Mouse (Mus musculus): ENCODE data around the gene Tmigd1. TPM values are rescaled to one million over a fixed set of nuclear protein-coding genes. Genes with fewer than 3 reads are reported as not detected.

Tmigd1 gene
- polyA plus RNA-seq, 1 experiment from 2014 or later: not detected

- 72% methylated on average over 6 of the region's 6 CpGs for WGBS
- no peaks in the 10 kb centered on the region for H3K9me3 ChIP-seq (ENCODE audit: control insufficient read depth, low read length)
- no peak overlapping the region for H3K4me3 ChIP-seq (ENCODE audit: low read length)
- no peaks in the 10 kb centered on the region for H3K27me3 ChIP-seq (replicated peaks; ENCODE audit: control insufficient read depth, insufficient read depth, low read length)
- no peak overlapping the region for H3K27ac ChIP-seq (ENCODE audit: low read depth, low read length)
- no peak for ATAC-seq
- no peak overlapping the region for H3K4me2 ChIP-seq (ENCODE audit: low read length)
- H3K36me3 ChIP-seq (ENCODE audit: control insufficient read depth, insufficient read depth, low read length): no peaks in the 10 kb centered on the region
- H3K4me1 ChIP-seq (ENCODE audit: control insufficient read depth, insufficient read depth, low read depth, low read length): no peaks in the 10 kb centered on the region
- H3K9ac ChIP-seq (ENCODE audit: low read depth, low read length): no peak overlapping the region
Measured at GRCm38 (mm10) chr11:76896360-76896759, 5.6 kb upstream of the Tmigd1 start.

GRCm38 (mm10) chr11:76897126-76897525 is 4.8 kb upstream of the Tmigd1 start:
- Histone ChIP-seq H3K9ac (ENCODE audit: low read depth, low read length) (no peak overlapping the region), H3K4me2 (ENCODE audit: low read length) (no peak overlapping the region), H3K9me3 (ENCODE audit: control insufficient read depth, low read length) (no peaks in the 10 kb centered on the region), H3K27ac (ENCODE audit: low read depth, low read length) (no peak overlapping the region), H3K27me3 (replicated peaks; ENCODE audit: control insufficient read depth, insufficient read depth, low read length) (no peaks in the 10 kb centered on the region), H3K4me3 (ENCODE audit: low read length) (no peak overlapping the region), H3K4me1 (ENCODE audit: control insufficient read depth, insufficient read depth, low read depth, low read length) (no peaks in the 10 kb centered on the region), H3K36me3 (ENCODE audit: control insufficient read depth, insufficient read depth, low read length) (no peaks in the 10 kb centered on the region)
- no peak for ATAC-seq
- 73% methylated on average over 1 of the region's 1 CpGs for WGBS

DNA sequence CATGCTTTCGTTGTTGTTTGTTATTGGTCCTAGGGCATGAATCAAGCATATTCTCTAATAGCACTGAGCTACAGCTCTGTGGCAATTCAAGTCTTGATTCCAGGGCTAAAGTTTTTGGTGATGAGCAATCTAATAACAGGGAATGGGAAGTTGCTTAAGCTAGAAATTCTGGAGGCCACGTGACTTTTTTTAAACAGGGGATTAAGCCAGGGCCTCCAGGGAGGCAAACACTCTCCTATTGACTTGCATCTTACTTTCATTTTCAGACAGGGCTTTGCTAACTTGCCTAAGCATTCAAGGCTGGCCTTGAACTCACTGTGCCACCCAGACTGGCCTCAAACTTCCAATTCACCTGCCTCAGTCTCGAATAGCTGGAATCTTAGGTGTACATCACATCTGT is 4.1 kb upstream of the Tmigd1 start:
- 53% methylated on average over 3 of the region's 3 CpGs for WGBS
- H3K9me3 ChIP-seq (ENCODE audit: control insufficient read depth, low read length): no peaks in the 10 kb centered on the region
- no peak overlapping the region for H3K9ac ChIP-seq (ENCODE audit: low read depth, low read length)
- no peak for ATAC-seq
- no peaks in the 10 kb centered on the region for H3K27me3 ChIP-seq (replicated peaks; ENCODE audit: control insufficient read depth, insufficient read depth, low read length)
- H3K4me2 ChIP-seq (ENCODE audit: low read length): no peak overlapping the region
- H3K4me3 ChIP-seq (ENCODE audit: low read length): no peak overlapping the region
- no peaks in the 10 kb centered on the region for H3K36me3 ChIP-seq (ENCODE audit: control insufficient read depth, insufficient read depth, low read length)
- H3K4me1 ChIP-seq (ENCODE audit: control insufficient read depth, insufficient read depth, low read depth, low read length): no peaks in the 10 kb centered on the region
- no peak overlapping the region for H3K27ac ChIP-seq (ENCODE audit: low read depth, low read length)

DNA sequence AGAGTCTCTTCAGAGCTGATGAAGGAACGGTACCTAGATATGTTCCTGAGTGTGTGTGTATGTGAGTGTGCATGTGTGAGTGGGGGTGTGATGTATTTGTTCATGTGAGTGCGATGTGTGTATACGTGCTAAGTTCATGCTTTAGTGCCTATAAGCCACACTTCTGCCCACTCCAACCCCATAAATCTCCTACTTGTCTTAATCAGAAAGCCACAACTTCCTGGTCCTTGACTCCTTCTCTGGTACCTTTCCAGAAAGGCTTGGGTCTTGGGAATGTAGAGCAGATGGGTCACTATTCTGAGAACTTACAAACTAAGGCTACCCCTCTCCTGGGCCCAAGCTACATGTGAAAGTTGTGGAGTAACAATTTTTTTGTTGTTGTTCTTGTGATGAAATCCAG is 3.2 kb upstream of the Tmigd1 start:
- no peaks in the 10 kb centered on the region for H3K4me1 ChIP-seq (ENCODE audit: control insufficient read depth, insufficient read depth, low read depth, low read length)
- no peaks in the 10 kb centered on the region for H3K9me3 ChIP-seq (ENCODE audit: control insufficient read depth, low read length)
- no peak overlapping the region for H3K27ac ChIP-seq (ENCODE audit: low read depth, low read length)
- no peaks in the 10 kb centered on the region for H3K27me3 ChIP-seq (replicated peaks; ENCODE audit: control insufficient read depth, insufficient read depth, low read length)
- whole genome bisulfite sequencing: 93% methylated on average over 3 of the region's 3 CpGs
- H3K36me3 ChIP-seq (ENCODE audit: control insufficient read depth, insufficient read depth, low read length): no peaks in the 10 kb centered on the region
- no peak overlapping the region for H3K4me2 ChIP-seq (ENCODE audit: low read length)
- H3K4me3 ChIP-seq (ENCODE audit: low read length): no peak overlapping the region
- no peak overlapping the region for H3K9ac ChIP-seq (ENCODE audit: low read depth, low read length)
- ATAC-seq: no peak

DNA sequence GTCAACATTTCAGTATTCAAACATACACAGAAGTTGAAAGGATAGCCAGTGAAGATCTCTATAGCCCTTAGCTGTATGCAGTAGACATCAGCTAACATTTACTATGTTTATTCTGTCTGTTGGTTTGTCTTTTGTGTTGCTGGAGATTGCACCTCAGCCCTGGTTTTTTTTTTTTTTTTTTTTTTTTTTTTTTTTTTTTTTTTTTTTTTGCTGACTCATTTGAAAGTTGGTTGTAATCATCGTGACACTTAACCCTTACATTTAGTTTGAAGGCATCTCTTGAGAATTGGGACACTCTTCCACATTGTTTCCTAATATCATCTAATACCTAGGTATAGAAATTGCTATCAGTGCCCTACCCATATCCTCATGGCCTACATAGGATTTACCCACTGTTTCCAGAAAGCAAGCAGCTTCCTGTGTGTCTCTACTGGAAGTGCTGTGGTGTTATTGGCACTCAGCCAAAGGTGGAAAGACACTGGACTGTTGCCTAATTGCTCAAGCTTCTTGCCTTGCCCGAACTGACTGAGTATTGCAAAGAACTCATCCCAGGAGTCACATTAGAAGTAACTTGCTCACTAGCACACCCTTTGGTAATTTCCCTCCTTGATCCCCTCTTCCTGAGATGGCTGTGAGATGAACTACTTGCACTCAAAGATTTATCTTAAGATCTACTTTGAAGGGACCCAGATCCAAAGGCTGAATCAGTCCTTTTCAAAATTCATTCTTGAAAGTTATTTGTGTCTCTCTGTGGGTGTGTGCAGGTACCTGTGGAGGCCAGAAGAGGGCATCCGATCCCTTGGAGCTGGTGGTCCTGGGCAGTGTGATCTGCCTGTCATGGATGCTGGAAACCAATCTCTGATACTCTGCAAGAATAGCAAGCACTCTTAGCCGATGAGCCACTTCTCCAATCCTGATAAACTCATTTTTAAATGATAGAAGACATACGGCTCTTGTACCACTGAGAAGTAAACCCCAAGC is 1.9 kb upstream of the Tmigd1 start:
- Histone ChIP-seq H3K9ac (ENCODE audit: low read depth, low read length) (no peak overlapping the region), H3K4me2 (ENCODE audit: low read length) (no peak overlapping the region), H3K4me3 (ENCODE audit: low read length) (no peak overlapping the region), H3K36me3 (ENCODE audit: control insufficient read depth, insufficient read depth, low read length) (no peaks in the 10 kb centered on the region), H3K4me1 (ENCODE audit: control insufficient read depth, insufficient read depth, low read depth, low read length) (no peaks in the 10 kb centered on the region), H3K27ac (ENCODE audit: low read depth, low read length) (no peak overlapping the region), H3K9me3 (ENCODE audit: control insufficient read depth, low read length) (no peaks in the 10 kb centered on the region), H3K27me3 (replicated peaks; ENCODE audit: control insufficient read depth, insufficient read depth, low read length) (no peaks in the 10 kb centered on the region)
- ATAC-seq: no peak
- 64% methylated on average over 5 of the region's 5 CpGs for WGBS

DNA sequence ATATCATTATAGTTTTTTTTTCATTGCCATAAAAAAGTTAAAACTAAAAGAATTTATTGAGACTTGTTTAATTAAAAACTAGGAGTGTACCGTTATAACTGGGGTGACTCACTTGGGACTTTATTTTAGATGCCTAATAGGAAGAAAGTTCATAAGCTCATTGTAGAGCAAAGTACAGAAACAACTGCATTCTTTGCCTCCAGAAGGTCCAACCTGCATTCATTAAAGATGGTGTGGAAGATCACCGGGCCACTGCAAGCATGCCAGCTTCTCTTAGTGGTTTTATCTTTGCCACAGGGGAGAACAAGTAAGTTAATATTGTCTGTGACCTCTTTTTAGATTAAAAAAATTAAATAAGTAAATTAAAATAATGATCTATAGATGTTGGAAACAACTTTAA is 2.4 kb downstream of the Tmigd1 start:
- WGBS: 90% methylated on average over 2 of the region's 2 CpGs
- no peak for ATAC-seq
- no peaks in the 10 kb centered on the region for H3K27me3 ChIP-seq (replicated peaks; ENCODE audit: control insufficient read depth, insufficient read depth, low read length)
- no peak overlapping the region for H3K27ac ChIP-seq (ENCODE audit: low read depth, low read length)
- no peak overlapping the region for H3K4me3 ChIP-seq (ENCODE audit: low read length)
- no peak overlapping the region for H3K4me2 ChIP-seq (ENCODE audit: low read length)
- no peaks in the 10 kb centered on the region for H3K9me3 ChIP-seq (ENCODE audit: control insufficient read depth, low read length)
- H3K9ac ChIP-seq (ENCODE audit: low read depth, low read length): no peak overlapping the region
- H3K4me1 ChIP-seq (ENCODE audit: control insufficient read depth, insufficient read depth, low read depth, low read length): no peaks in the 10 kb centered on the region
- H3K36me3 ChIP-seq (ENCODE audit: control insufficient read depth, insufficient read depth, low read length): no peaks in the 10 kb centered on the region

GRCm38 (mm10) chr11:76908651-76909050 is 6.7 kb downstream of the Tmigd1 start:
- H3K4me1 ChIP-seq (ENCODE audit: control insufficient read depth, insufficient read depth, low read depth, low read length): peaks cover 12% of the 10 kb centered on the region
- no peak overlapping the region for H3K4me3 ChIP-seq (ENCODE audit: low read length)
- H3K36me3 ChIP-seq (ENCODE audit: control insufficient read depth, insufficient read depth, low read length): no peaks in the 10 kb centered on the region
- no peak overlapping the region for H3K27ac ChIP-seq (ENCODE audit: low read depth, low read length)
- H3K9me3 ChIP-seq (ENCODE audit: control insufficient read depth, low read length): no peaks in the 10 kb centered on the region
- 74% methylated on average over 7 of the region's 7 CpGs for WGBS
- H3K9ac ChIP-seq (ENCODE audit: low read depth, low read length): no peak overlapping the region
- no peaks in the 10 kb centered on the region for H3K27me3 ChIP-seq (replicated peaks; ENCODE audit: control insufficient read depth, insufficient read depth, low read length)
- no peak overlapping the region for H3K4me2 ChIP-seq (ENCODE audit: low read length)
- ATAC-seq: no peak

DNA sequence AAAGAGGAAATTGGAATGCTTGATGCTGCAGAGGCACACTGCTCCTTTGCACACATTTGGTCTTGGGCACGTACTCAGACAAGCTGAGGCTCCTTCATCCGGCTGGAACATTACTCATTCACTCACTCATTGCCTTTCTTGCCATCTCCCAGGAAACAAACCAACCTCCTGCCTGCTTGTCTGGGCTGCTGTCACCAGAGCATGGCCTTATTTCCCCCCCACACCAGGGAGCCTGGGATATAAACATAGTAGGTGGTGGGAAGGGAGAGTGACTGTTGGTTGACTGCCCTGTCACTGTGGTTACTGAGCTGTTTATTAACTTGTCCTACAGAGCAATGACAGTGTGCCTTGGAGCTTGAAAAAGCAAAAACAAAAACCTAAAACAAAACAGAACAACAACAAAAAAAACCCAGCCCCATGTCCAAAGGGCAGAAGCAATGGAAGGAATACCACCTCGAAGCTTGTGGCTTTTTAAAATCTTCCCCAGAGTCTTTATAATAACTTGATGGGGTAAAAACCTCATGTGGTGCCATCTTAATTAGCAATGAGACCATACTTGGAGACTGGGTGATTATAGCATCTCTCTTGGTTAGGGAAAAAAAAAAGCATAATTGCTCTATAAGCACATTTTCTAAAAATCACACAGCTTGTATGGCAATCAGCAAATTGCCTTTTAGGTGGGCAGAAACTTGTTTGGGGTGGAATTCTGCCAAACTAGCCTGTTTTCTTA is 9.5 kb downstream of the Tmigd1 start:
- no peak overlapping the region for H3K9ac ChIP-seq (ENCODE audit: low read depth, low read length)
- peak; percentile 89 for ATAC-seq
- no peaks in the 10 kb centered on the region for H3K9me3 ChIP-seq (ENCODE audit: control insufficient read depth, low read length)
- peak overlapping the region; percentile 44; the same call in 1 of the 2 replicates for H3K27ac ChIP-seq (ENCODE audit: low read depth, low read length)
- no peaks in the 10 kb centered on the region for H3K36me3 ChIP-seq (ENCODE audit: control insufficient read depth, insufficient read depth, low read length)
- peaks cover 12% of the 10 kb centered on the region for H3K4me1 ChIP-seq (ENCODE audit: control insufficient read depth, insufficient read depth, low read depth, low read length)
- H3K4me2 ChIP-seq (ENCODE audit: low read length): no peak overlapping the region
- no peaks in the 10 kb centered on the region for H3K27me3 ChIP-seq (replicated peaks; ENCODE audit: control insufficient read depth, insufficient read depth, low read length)
- WGBS: 7% methylated on average over 3 of the region's 3 CpGs
- H3K4me3 ChIP-seq (ENCODE audit: low read length): no peak overlapping the region

DNA sequence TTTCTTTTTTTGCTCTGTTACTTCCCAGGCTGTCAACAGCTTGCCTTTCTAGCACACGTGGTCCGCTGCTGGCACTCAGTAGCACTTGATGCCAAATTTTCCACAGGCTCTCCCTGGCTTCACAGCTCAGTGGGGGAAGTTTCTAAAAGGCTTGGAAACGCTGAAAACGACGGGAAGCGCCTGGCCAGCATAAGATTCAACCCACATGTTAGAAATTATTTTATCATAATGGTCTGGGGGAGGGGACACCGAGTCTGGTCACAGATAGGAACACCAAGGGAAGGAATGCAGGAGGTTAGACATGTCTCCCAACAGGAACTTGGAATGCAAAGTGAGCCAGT is 10.1 kb downstream of the Tmigd1 start:
- peak; percentile 73; the same call in 1 of the 2 replicates for ATAC-seq
- H3K36me3 ChIP-seq (ENCODE audit: control insufficient read depth, insufficient read depth, low read length): no peaks in the 10 kb centered on the region
- H3K4me3 ChIP-seq (ENCODE audit: low read length): no peak overlapping the region
- peaks cover 12% of the 10 kb centered on the region for H3K4me1 ChIP-seq (ENCODE audit: control insufficient read depth, insufficient read depth, low read depth, low read length)
- no peak overlapping the region; the same call in 1 of the 2 replicates for H3K27ac ChIP-seq (ENCODE audit: low read depth, low read length)
- WGBS: 25% methylated on average over 7 of the region's 7 CpGs
- no peak overlapping the region for H3K9ac ChIP-seq (ENCODE audit: low read depth, low read length)
- no peak overlapping the region for H3K4me2 ChIP-seq (ENCODE audit: low read length)
- H3K27me3 ChIP-seq (replicated peaks; ENCODE audit: control insufficient read depth, insufficient read depth, low read length): no peaks in the 10 kb centered on the region
- H3K9me3 ChIP-seq (ENCODE audit: control insufficient read depth, low read length): no peaks in the 10 kb centered on the region

All from hindbrain, embryonic 16.5 days (tissue).